Mouse (Mus musculus): ENCODE data around the gene Mvb12b. TPM values are rescaled to one million over a fixed set of nuclear protein-coding genes. Genes with fewer than 3 reads are reported as not detected.

Mvb12b gene
- total and polyA plus RNA-seq, 3 experiments = 22.8 to 23.3 TPM; not detected in 1

DNA sequence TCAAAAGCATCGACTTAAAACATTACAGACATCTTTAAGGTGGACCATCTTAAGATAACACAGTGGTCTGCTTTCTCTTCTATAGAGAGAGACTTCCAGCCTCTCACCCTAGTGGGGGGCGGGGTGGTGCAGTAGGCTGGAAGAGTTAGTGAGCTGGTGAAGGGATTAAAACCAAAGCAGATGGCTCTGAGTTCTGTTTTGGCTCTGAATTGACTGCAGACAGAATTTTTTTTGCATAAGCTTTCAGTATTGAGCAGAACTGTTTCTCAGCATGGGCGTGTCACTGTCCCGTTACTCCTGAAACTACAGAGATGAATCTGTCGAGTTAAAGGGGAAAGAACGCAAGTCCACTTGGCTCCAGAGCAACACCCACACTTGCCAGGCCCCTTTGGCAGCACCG is 4.6 kb upstream of the Mvb12b start:
- DNase-seq (ENCODE audit: low read depth, low spot score) = no peak
- no peak overlapping the region for H3K4me3 ChIP-seq (ENCODE audit: control insufficient read depth in 1 of 2, insufficient read depth in 1 of 2, low read depth in 2 of 2, low read length in 2 of 2)
- H3K27ac ChIP-seq (ENCODE audit: control insufficient read depth, low read depth, low read length) = no peak overlapping the region

DNA sequence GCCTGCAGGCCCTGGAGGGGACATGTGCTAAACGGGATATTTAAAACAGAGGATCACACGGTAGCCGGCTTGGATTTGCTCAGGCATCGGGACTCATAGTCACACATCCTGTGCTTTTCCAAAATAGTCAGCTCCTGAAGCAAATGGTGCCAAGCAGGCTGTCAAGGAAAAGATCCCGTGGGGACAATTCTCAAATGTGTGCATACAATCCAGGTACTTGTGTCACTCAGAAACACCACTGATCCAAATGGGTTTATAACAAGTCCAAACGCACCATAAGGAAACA is 297 bp upstream of the Mvb12b start:
- Histone ChIP-seq H3K4me1 (ENCODE audit: control insufficient read depth in 1 of 2, insufficient read depth in 2 of 2, low read length in 2 of 2) (peaks cover 2 to 15% of the 10 kb centered on the region in 2 experiments; a peak in 3 of 4 replicates), H3K27ac (ENCODE audit: control insufficient read depth, low read depth, low read length) (no peak overlapping the region), H3K79me2 (ENCODE audit: control insufficient read depth, insufficient read depth, low read length, poor library complexity) (peaks cover 11% of the 10 kb centered on the region), H3K36me3 (ENCODE audit: control insufficient read depth in 1 of 2, insufficient read depth in 2 of 2, low read length in 2 of 2) (peaks cover 0 to 10% of the 10 kb centered on the region in 2 experiments; a peak in 2 of 4 replicates), H3K27me3 (ENCODE audit: control insufficient read depth in 1 of 2, insufficient read depth in 2 of 2, low read length in 2 of 2) (no peaks in the 10 kb centered on the region), H3K4me3 (ENCODE audit: control insufficient read depth in 1 of 2, insufficient read depth in 1 of 2, low read depth in 2 of 2, low read length in 2 of 2) (peak overlapping the region; percentile 61 to 76), H3K9me3 (replicated peaks; ENCODE audit: insufficient read depth, low read length) (no peaks in the 10 kb centered on the region), H3K9ac (ENCODE audit: control insufficient read depth, low read depth, low read length, poor library complexity, severe bottlenecking) (peak overlapping the region; percentile 82)
- TF ChIP-seq MYC (IDR thresholded peaks at IDR 0.05; ENCODE audit: low read depth, low read length) (no peak), MXI1 (IDR thresholded peaks at IDR 0.05; ENCODE audit: low read depth, low read length) (no peak), ZKSCAN1 (IDR thresholded peaks at IDR 0.05; ENCODE audit: low read depth, low read length) (no peak), POLR2A (IDR thresholded peaks at IDR 0.05; ENCODE audit: control insufficient read depth in 1 of 2, insufficient read depth in 1 of 2, low read depth in 1 of 2, low read length in 2 of 2, poor library complexity in 1 of 2) (no peak), POLR2AphosphoS2 (IDR thresholded peaks at IDR 0.05; ENCODE audit: low read length) (no peak), KAT2A (conservative IDR thresholded peaks at IDR 0.05; ENCODE audit: low read depth, low read length) (no peak), EP300 (IDR thresholded peaks at IDR 0.05; ENCODE audit: low read depth in 1 of 2, low read length in 2 of 2) (no peak), MAX (IDR thresholded peaks at IDR 0.05; ENCODE audit: low read length) (no peak)
- DNase-seq (ENCODE audit: low read depth, low spot score) = no peak

More for the DNA sequence above, 4.6 kb upstream of the Mvb12b start:
- Histone ChIP-seq H3K9ac (ENCODE audit: control insufficient read depth, low read depth, low read length, poor library complexity, severe bottlenecking) (no peak overlapping the region), H3K36me3 (ENCODE audit: control insufficient read depth in 1 of 2, insufficient read depth in 2 of 2, low read length in 2 of 2) (no peaks in the 10 kb centered on the region), H3K4me1 (ENCODE audit: control insufficient read depth in 1 of 2, insufficient read depth in 2 of 2, low read length in 2 of 2) (peaks cover 2 to 7% of the 10 kb centered on the region in 2 experiments; a peak in 3 of 4 replicates), H3K27me3 (ENCODE audit: control insufficient read depth in 1 of 2, insufficient read depth in 2 of 2, low read length in 2 of 2) (peaks cover 0 to 1% of the 10 kb centered on the region in 2 experiments; a peak in 1 of 4 replicates), H3K9me3 (replicated peaks; ENCODE audit: insufficient read depth, low read length) (no peaks in the 10 kb centered on the region), H3K79me2 (ENCODE audit: control insufficient read depth, insufficient read depth, low read length, poor library complexity) (peaks cover 2% of the 10 kb centered on the region; the same call in 1 of the 2 replicates)
- TF ChIP-seq NRF1 (IDR thresholded peaks at IDR 0.05; ENCODE audit: insufficient read depth, low read depth, low read length, poor library complexity, severe bottlenecking) (no peak), TAL1 (IDR thresholded peaks at IDR 0.05; ENCODE audit: low read length) (no peak), BHLHE40 (IDR thresholded peaks at IDR 0.05; ENCODE audit: borderline replicate concordance, low read depth, low read length) (no peak), MAZ (IDR thresholded peaks at IDR 0.05; ENCODE audit: low read depth, low read length) (no peak), HCFC1 (IDR thresholded peaks at IDR 0.05; ENCODE audit: low read depth, low read length) (no peak), USF1 (IDR thresholded peaks at IDR 0.05; ENCODE audit: low read depth, low read length) (no peak)

Data from MEL (cell line).